Mouse (Mus musculus) spleen, embryonic (tissue): ENCODE results near the gene Pld3.

Experiments used
- CTCF ChIA-PET: fragments of 350-600 bp; sonication (Branson Sonifier 250); formaldehyde crosslinking; loops from one replicate; lab custom pipeline; 2022; lab: Charles Lee

The Pld3 gene

DNA sequence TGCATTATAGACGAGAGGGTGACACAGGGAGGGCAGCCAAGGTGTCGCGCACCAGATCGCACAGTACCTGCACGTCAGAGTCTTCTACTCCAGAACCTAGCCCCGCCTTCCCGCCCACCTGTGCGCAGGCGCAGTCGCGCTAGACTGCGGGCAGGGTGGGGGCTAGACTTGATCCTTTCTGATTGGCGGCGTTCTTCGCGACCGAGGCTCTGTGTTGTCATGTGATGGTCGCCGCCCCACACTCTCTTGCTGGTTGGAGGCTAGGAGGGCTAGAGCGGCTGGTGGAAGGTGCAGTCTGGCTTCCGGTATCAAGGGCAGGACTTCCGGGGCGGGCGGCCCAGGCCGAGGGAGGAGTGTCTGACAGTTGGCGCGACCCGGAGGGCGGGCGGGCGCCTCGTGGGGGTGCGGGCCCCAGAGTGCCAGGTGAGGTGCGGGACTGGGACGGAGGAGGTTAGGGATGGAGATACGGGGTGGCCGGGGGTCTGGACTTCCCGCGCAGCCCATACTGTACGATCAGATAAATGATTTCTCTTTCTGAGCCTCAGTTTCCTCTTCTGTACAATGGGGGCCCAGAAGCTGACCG lies at the start of gene Pld3, which contains the start of gene 2310022A10Rik:
Gene Pld3, minus strand, starts transcription at position 288 of the 583 bp plus-strand sequence.
Gene 2310022A10Rik, plus strand, starts transcription at position 303 of the 583 bp plus-strand sequence.
- CTCF ChIA-PET, result no interaction called here

GRCm38 (mm10) chr7:27602161-27602560 lies 49.1 kb upstream of the Pld3 start:
- CTCF ChIA-PET, result no interaction called here

- CTCF ChIA-PET, result no interaction called here
Measured at GRCm38 (mm10) chr7:27601628-27602027, 48.6 kb upstream of the Pld3 start.

DNA sequence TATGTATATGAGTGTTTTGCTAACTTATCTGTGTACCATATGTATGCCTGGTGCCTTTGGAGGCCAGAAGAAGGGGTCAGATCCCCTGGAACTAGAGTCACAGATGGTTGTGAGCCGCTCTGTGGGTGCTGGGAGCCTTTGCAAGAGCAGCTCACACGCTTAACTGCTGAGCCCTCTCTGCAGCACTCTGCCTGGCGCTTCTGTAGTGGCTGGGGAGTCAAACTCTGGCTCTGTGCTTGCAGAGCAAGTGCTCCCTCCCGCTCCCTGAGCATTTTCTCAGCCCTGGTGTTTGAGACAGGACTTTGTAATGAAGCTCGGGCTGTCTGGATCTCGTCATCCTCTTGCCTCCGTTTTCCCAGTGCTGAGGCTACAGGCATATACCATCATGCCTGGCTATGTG lies 45.0 kb upstream of the Pld3 start:
- CTCF ChIA-PET, result no interaction called here

- CTCF ChIA-PET, result no interaction called here
Measured at GRCm38 (mm10) chr7:27596586-27597503, 43.8 kb upstream of the Pld3 start.

GRCm38 (mm10) chr7:27592934-27593645 lies 40.1 kb upstream of the Pld3 start:
- CTCF ChIA-PET, result interaction anchor here (0.7 kb wide), 1 partner anchor 39 kb away, joined by 3 read pairs; no protein-coding TSS in a partner anchor

- CTCF ChIA-PET, result no interaction called here
Measured at GRCm38 (mm10) chr7:27592217-27592929, 39.4 kb upstream of the Pld3 start.

GRCm38 (mm10) chr7:27591266-27592216 lies 38.5 kb upstream of the Pld3 start, which contains the start of gene Akt2:
TSS of gene Akt2 (plus strand) at chr7:27591552.
- CTCF ChIA-PET, result no interaction called here

DNA sequence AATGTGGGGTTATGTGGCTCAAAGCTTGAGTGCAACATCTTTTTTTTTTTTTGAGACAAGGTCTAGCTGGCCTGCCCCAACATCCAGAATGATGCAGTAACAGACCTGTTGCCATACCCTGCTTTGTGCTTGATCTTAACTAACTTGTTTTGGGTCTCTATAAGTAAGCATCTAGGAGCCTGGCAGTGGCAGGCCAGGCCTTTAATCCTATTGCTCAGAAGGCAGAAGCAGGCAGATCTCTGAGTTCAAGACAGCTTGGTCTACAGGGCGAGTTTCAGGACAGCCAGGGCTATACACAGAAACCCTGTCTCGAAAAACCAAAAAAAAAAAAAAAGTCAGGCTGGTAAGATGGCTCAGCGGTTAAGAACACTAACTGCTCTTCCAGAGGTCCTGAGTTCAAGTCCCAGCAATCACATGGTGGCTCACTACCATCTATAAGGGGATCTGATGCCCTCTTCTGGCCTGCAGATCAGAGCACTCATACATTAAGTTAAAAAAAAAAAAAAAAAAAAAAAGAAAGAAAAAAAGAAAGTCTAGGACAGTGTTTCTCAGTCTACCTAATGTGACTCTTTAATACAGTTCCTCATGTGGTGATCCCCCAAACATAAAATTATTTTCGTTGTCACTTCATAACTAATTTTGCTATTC lies 37.7 kb upstream of the Pld3 start:
- CTCF ChIA-PET, result interaction anchor here (0.7 kb wide), 1 partner anchor 49 kb away, joined by 4 read pairs; no protein-coding TSS in a partner anchor

DNA sequence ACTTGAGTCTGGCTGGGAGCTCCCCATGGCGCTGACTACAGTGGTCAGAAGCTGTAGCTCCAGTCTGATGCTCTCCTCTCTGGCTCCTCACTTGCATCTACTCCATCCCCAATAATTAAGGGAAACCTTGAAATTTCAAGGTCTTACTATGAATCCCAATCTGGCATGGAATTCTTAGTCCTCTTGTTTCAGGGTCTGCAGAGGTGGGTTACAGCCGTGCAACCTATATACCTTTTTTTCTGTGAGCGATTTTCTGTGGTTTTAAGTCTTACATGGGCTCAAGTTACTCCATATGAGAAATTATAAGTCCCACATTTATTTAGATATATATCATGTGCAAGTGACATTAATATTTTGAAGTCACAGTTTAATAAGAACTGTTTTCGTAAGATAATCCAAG lies 37.1 kb upstream of the Pld3 start:
- CTCF ChIA-PET, result interaction anchor here (0.7 kb wide), 1 partner anchor 48 kb away, joined by 4 read pairs; no protein-coding TSS in a partner anchor

GRCm38 (mm10) chr7:27587741-27588140 lies 34.7 kb upstream of the Pld3 start:
- CTCF ChIA-PET, result interaction anchor here (1.1 kb wide), 1 partner anchor 16 kb away, joined by 3 read pairs; no protein-coding TSS in a partner anchor

GRCm38 (mm10) chr7:27586861-27587260 lies 33.8 kb upstream of the Pld3 start:
- CTCF ChIA-PET, result interaction anchor here (0.6 to 1.1 kb wide), 4 partner anchors 17 to 254 kb away, joined by 3 to 15 read pairs (median 4); no protein-coding TSS in a partner anchor

DNA sequence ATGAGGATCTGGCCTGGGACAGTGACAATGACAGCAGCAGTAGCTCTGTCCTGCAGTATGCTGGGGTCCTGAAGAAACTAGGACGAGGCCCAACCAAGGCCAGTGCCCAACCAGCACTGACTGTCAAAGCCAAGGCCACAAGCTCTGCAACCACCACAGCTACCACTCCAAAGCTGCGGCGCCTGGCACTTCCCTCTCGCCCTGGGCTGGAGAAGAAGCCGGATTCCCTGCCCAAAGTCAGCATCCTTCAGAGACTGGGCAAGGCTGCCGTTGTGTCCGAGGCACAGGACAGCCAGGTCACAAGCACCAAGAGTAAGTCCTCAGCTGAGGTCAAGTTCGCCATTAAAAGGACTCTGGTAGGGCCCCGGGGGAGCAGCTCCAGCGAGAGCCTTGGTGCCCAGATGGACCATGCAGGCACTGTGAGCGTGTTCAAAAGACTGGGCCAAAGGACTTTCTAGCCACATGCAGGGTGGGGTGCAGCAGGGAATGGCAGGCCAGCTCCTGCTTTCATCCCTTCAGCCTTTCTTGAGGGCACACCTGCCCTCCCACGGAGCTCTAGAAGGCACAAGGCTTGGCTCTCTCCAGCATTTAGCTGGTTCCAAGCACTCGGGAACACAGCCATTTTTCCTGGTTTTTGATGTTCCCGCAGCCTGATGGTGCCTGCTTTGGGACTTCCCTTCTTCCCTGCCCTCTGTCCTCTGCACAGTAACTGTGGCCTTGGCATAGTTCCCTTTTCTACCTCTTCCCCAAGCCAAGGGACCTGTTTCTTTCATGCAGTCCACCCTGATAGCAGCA lies 27.6 kb upstream of the Pld3 start:
- CTCF ChIA-PET, result interaction anchor here (0.6 kb wide), 1 partner anchor 15 kb away, joined by 13 read pairs; no protein-coding TSS in a partner anchor

DNA sequence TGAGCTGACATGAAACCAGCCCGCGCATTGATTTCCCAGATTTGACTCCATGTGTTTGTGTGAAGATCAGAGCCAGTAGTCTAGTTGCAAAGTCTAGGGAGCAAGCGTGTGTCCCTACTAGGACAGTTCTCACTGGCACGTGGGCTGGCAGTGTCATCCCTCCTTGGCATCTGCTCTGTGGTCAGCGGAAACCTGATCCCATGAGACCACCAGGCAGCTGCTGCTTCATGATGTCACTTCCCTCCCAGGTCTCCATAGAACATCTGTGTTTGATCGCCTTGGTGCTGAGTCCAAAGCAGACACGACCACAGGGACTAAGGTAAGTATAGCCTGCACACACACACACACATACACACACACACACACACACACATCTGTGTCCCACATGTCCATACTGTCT lies 25.4 kb upstream of the Pld3 start:
- CTCF ChIA-PET, result no interaction called here

DNA sequence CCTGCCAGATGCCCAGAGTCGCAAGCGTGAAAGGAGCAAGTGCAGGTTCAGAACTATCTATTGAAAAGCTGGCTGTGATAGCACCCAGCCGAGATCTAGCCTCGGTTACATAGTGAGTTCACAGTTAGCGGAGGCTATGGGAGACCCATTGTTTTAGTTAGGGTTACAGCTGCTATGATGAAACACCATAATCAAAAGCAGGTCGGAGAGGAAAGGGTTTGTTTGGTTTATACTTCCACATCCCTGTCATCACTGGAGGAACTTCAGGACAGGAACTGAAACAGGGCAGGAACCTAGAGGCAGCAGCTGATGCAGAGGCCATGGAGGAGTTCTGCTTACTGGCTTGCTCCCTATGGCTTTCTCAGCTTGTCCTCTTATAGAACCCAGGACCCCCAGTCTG lies 24.6 kb upstream of the Pld3 start:
- CTCF ChIA-PET, result no interaction called here

DNA sequence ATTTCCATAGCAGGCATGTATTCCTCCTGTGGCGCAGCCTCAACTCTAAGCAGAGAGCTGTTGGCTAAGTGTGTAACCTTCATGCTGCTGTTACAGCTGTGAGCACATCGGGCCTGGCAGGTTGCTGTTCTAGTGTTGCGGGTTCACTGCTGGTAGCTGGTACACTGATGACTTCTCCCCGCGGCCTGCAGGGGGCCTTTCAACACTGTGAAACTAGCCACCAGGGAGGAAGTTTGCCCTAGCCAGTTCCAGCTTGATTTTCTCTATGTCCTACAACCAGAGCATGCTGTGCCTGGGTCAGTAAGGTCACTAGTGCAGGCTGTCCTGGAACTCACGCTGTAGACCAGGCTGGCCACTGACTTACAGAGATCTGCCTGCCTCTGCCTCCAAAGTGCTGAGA lies 23.9 kb upstream of the Pld3 start:
- CTCF ChIA-PET, result no interaction called here

- CTCF ChIA-PET, result no interaction called here
Measured at GRCm38 (mm10) chr7:27574124-27574880, 21.3 kb upstream of the Pld3 start.

DNA sequence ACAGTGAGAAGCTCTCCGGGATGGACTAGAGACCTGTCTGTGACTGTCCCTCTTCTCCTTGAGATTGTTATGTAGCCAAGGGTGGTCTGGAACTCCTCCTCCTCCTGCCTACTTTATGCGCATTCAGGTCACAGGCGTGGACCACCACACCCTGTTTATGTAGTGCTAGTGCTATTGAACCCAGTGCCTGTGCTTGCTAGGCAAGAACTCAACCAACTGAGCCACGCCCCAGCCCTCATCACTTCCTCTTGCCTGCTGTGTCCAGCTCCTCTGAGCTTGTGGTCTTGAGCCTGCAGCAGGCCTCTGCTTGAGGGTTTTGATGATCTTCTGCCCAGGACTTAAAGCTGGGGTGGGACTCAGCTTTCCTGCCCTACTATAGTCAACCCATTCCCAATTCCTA lies 19.1 kb upstream of the Pld3 start:
- CTCF ChIA-PET, result no interaction called here
